Mouse (Mus musculus): ENCODE results near the gene Serac1. TPM values are rescaled to one million over a fixed set of nuclear protein-coding genes. Genes with fewer than 3 reads are reported as not detected.

Gene Serac1
- polyA plus RNA-seq, 1 experiment from 2014 or later: 4.8 TPM

- no peak overlapping the region for H3K9ac ChIP-seq (ENCODE audit: low read length)
- H3K4me3 ChIP-seq (ENCODE audit: control insufficient read depth in 1 of 2, insufficient read depth in 1 of 2, low read depth in 1 of 2, low read length in 2 of 2): no peak overlapping the region
- peaks cover 15 to 31% of the 10 kb centered on the region in 2 experiments for H3K4me1 ChIP-seq (ENCODE audit: control insufficient read depth in 2 of 2, insufficient read depth in 2 of 2, low read length in 2 of 2)
- H3K9me3 ChIP-seq (ENCODE audit: control insufficient read depth, low read length): no peaks in the 10 kb centered on the region
- no peaks in the 10 kb centered on the region for H3K27me3 ChIP-seq (ENCODE audit: control insufficient read depth, insufficient read depth, low read length)
- H3K4me2 ChIP-seq (ENCODE audit: low read length): no peak overlapping the region
- peak overlapping the region; percentile 18 to 57; a peak in 3 of 4 replicates for H3K27ac ChIP-seq (replicated peaks in 1 of 2; ENCODE audit: control insufficient read depth in 1 of 2, insufficient read depth in 1 of 2, low read depth in 2 of 2, low read length in 2 of 2)
- 43% methylated on average over 7 of the region's 7 CpGs for WGBS
- H3K36me3 ChIP-seq (ENCODE audit: control insufficient read depth, insufficient read depth, low read length): peaks cover 8% of the 10 kb centered on the region; the same call in 1 of the 2 replicates
- peak; percentile 77 for ATAC-seq (ENCODE audit: insufficient number of reproducible peaks, insufficient read depth, low FRiP score, low read depth)
Observed at GRCm38 (mm10) chr17:6016213-6016780, 63.2 kb downstream of the Serac1 start.

DNA sequence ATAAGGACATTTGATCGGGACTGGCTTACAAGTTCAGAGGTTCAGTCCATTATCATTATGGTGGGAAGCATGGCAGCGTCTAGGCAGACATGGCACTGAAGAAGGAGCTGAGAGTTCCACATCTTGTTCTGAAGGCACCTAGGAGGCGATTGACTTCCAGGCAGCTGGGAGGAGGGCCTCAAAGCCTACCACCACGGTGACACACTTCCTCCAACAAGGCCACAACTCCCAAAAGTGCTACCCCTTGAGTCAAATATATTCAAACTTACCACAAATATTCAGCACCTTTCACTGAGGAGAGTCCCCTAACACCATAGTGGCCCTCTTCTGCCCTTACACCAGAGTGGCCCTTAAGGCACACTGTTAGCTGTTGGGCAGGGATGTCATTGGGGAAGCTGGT, 64.6 kb downstream of the Serac1 start:
- no peak overlapping the region for H3K9ac ChIP-seq (ENCODE audit: low read length)
- no peak overlapping the region for H3K4me2 ChIP-seq (ENCODE audit: low read length)
- H3K9me3 ChIP-seq (ENCODE audit: control insufficient read depth, low read length): no peaks in the 10 kb centered on the region
- H3K36me3 ChIP-seq (ENCODE audit: control insufficient read depth, insufficient read depth, low read length): peaks cover 16% of the 10 kb centered on the region
- ATAC-seq (ENCODE audit: insufficient number of reproducible peaks, insufficient read depth, low FRiP score, low read depth): no peak
- H3K4me3 ChIP-seq (ENCODE audit: control insufficient read depth in 1 of 2, insufficient read depth in 1 of 2, low read depth in 1 of 2, low read length in 2 of 2): no peak overlapping the region
- 87% methylated on average over 4 of the region's 4 CpGs for WGBS
- no peaks in the 10 kb centered on the region for H3K27me3 ChIP-seq (ENCODE audit: control insufficient read depth, insufficient read depth, low read length)
- H3K27ac ChIP-seq (replicated peaks in 1 of 2; ENCODE audit: control insufficient read depth in 1 of 2, insufficient read depth in 1 of 2, low read depth in 2 of 2, low read length in 2 of 2): no peak overlapping the region
- H3K4me1 ChIP-seq (ENCODE audit: control insufficient read depth in 2 of 2, insufficient read depth in 2 of 2, low read length in 2 of 2): peaks cover 15 to 31% of the 10 kb centered on the region in 2 experiments

GRCm38 (mm10) chr17:6013079-6013478, 66.5 kb downstream of the Serac1 start:
- no peak overlapping the region for H3K4me2 ChIP-seq (ENCODE audit: low read length)

DNA sequence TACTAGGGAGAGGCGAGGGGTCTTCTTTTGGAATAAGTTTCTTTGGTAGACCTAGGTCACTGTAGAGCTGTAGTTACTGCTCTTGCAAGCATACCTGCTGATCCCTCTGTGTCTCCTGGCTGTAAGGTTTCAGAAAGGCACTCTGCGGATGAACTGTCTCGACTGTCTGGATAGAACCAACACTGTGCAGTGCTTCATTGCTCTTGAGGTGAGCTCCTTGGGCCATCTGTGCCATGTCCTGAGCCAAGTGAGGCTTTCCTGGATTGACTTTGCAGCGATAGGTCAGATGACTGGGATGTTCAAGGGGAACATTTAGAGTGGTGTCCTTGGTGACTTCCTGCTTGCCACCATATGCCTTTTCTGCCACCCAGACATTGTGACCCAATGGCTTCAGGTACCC, 69.9 kb downstream of the Serac1 start:
- Histone ChIP-seq H3K4me1 (ENCODE audit: control insufficient read depth in 2 of 2, insufficient read depth in 2 of 2, low read length in 2 of 2) (peaks cover 36 to 56% of the 10 kb centered on the region in 2 experiments), H3K4me2 (ENCODE audit: low read length) (no peak overlapping the region), H3K9ac (ENCODE audit: low read length) (no peak overlapping the region), H3K27ac (replicated peaks in 1 of 2; ENCODE audit: control insufficient read depth in 1 of 2, insufficient read depth in 1 of 2, low read depth in 2 of 2, low read length in 2 of 2) (no peak overlapping the region), H3K9me3 (ENCODE audit: control insufficient read depth, low read length) (no peaks in the 10 kb centered on the region), H3K27me3 (ENCODE audit: control insufficient read depth, insufficient read depth, low read length) (no peaks in the 10 kb centered on the region), H3K4me3 (ENCODE audit: control insufficient read depth in 1 of 2, insufficient read depth in 1 of 2, low read depth in 1 of 2, low read length in 2 of 2) (no peak overlapping the region), H3K36me3 (ENCODE audit: control insufficient read depth, insufficient read depth, low read length) (peaks cover 22% of the 10 kb centered on the region)
- no peak for ATAC-seq (ENCODE audit: insufficient number of reproducible peaks, insufficient read depth, low FRiP score, low read depth)
- WGBS: 88% methylated on average over 4 of the region's 4 CpGs

More at GRCm38 (mm10) chr17:6013079-6013478, 66.5 kb downstream of the Serac1 start:
- Histone ChIP-seq H3K36me3 (ENCODE audit: control insufficient read depth, insufficient read depth, low read length) (peaks cover 29% of the 10 kb centered on the region), H3K9ac (ENCODE audit: low read length) (no peak overlapping the region), H3K27me3 (ENCODE audit: control insufficient read depth, insufficient read depth, low read length) (no peaks in the 10 kb centered on the region), H3K4me3 (ENCODE audit: control insufficient read depth in 1 of 2, insufficient read depth in 1 of 2, low read depth in 1 of 2, low read length in 2 of 2) (no peak overlapping the region), H3K27ac (replicated peaks in 1 of 2; ENCODE audit: control insufficient read depth in 1 of 2, insufficient read depth in 1 of 2, low read depth in 2 of 2, low read length in 2 of 2) (no peak overlapping the region), H3K4me1 (ENCODE audit: control insufficient read depth in 2 of 2, insufficient read depth in 2 of 2, low read length in 2 of 2) (peaks cover 18 to 42% of the 10 kb centered on the region in 2 experiments), H3K9me3 (ENCODE audit: control insufficient read depth, low read length) (no peaks in the 10 kb centered on the region)
- ATAC-seq (ENCODE audit: insufficient number of reproducible peaks, insufficient read depth, low FRiP score, low read depth): no peak
- 70% methylated on average over 4 of the region's 4 CpGs for WGBS

GRCm38 (mm10) chr17:6008590-6008989, 71.0 kb downstream of the Serac1 start:
- ATAC-seq (ENCODE audit: insufficient number of reproducible peaks, insufficient read depth, low FRiP score, low read depth): no peak

GRCm38 (mm10) chr17:6007902-6008301, 71.6 kb downstream of the Serac1 start:
- Histone ChIP-seq H3K4me2 (ENCODE audit: low read length) (no peak overlapping the region), H3K4me1 (ENCODE audit: control insufficient read depth in 2 of 2, insufficient read depth in 2 of 2, low read length in 2 of 2) (peaks cover 38 to 58% of the 10 kb centered on the region in 2 experiments), H3K27ac (replicated peaks in 1 of 2; ENCODE audit: control insufficient read depth in 1 of 2, insufficient read depth in 1 of 2, low read depth in 2 of 2, low read length in 2 of 2) (no peak overlapping the region), H3K27me3 (ENCODE audit: control insufficient read depth, insufficient read depth, low read length) (no peaks in the 10 kb centered on the region), H3K9me3 (ENCODE audit: control insufficient read depth, low read length) (no peaks in the 10 kb centered on the region), H3K36me3 (ENCODE audit: control insufficient read depth, insufficient read depth, low read length) (peaks cover 23% of the 10 kb centered on the region), H3K4me3 (ENCODE audit: control insufficient read depth in 1 of 2, insufficient read depth in 1 of 2, low read depth in 1 of 2, low read length in 2 of 2) (no peak overlapping the region), H3K9ac (ENCODE audit: low read length) (no peak overlapping the region)
- ATAC-seq (ENCODE audit: insufficient number of reproducible peaks, insufficient read depth, low FRiP score, low read depth): no peak
- WGBS: 78% methylated on average over 9 of the region's 9 CpGs

More at GRCm38 (mm10) chr17:6008590-6008989, 71.0 kb downstream of the Serac1 start:
- H3K9me3 ChIP-seq (ENCODE audit: control insufficient read depth, low read length): no peaks in the 10 kb centered on the region
- no peak overlapping the region for H3K4me2 ChIP-seq (ENCODE audit: low read length)
- WGBS: 53% methylated on average over 11 of the region's 11 CpGs
- no peaks in the 10 kb centered on the region for H3K27me3 ChIP-seq (ENCODE audit: control insufficient read depth, insufficient read depth, low read length)
- H3K27ac ChIP-seq (replicated peaks in 1 of 2; ENCODE audit: control insufficient read depth in 1 of 2, insufficient read depth in 1 of 2, low read depth in 2 of 2, low read length in 2 of 2): peak overlapping the region in 1 of 2 experiments; percentile 38; a peak in 2 of 4 replicates
- H3K4me1 ChIP-seq (ENCODE audit: control insufficient read depth in 2 of 2, insufficient read depth in 2 of 2, low read length in 2 of 2): peaks cover 40 to 58% of the 10 kb centered on the region in 2 experiments
- H3K4me3 ChIP-seq (ENCODE audit: control insufficient read depth in 1 of 2, insufficient read depth in 1 of 2, low read depth in 1 of 2, low read length in 2 of 2): no peak overlapping the region
- no peak overlapping the region for H3K9ac ChIP-seq (ENCODE audit: low read length)
- peaks cover 21% of the 10 kb centered on the region for H3K36me3 ChIP-seq (ENCODE audit: control insufficient read depth, insufficient read depth, low read length)

GRCm38 (mm10) chr17:6007101-6007780, 72.3 kb downstream of the Serac1 start:
- Histone ChIP-seq H3K27ac (replicated peaks in 1 of 2; ENCODE audit: control insufficient read depth in 1 of 2, insufficient read depth in 1 of 2, low read depth in 2 of 2, low read length in 2 of 2) (peak overlapping the region in 1 of 2 experiments; percentile 88; a peak in 1 of 4 replicates), H3K9ac (ENCODE audit: low read length) (no peak overlapping the region), H3K36me3 (ENCODE audit: control insufficient read depth, insufficient read depth, low read length) (peaks cover 29% of the 10 kb centered on the region), H3K9me3 (ENCODE audit: control insufficient read depth, low read length) (no peaks in the 10 kb centered on the region), H3K27me3 (ENCODE audit: control insufficient read depth, insufficient read depth, low read length) (no peaks in the 10 kb centered on the region), H3K4me3 (ENCODE audit: control insufficient read depth in 1 of 2, insufficient read depth in 1 of 2, low read depth in 1 of 2, low read length in 2 of 2) (no peak overlapping the region), H3K4me2 (ENCODE audit: low read length) (no peak overlapping the region), H3K4me1 (ENCODE audit: control insufficient read depth in 2 of 2, insufficient read depth in 2 of 2, low read length in 2 of 2) (peaks cover 41 to 64% of the 10 kb centered on the region in 2 experiments)
- no peak for ATAC-seq (ENCODE audit: insufficient number of reproducible peaks, insufficient read depth, low FRiP score, low read depth)
- WGBS: 81% methylated on average over 5 of the region's 5 CpGs

Measured in heart, embryonic 14.5 days (tissue).